Mouse (Mus musculus) ES-Bruce4 (cell line): ENCODE data around the gene Hoxd13.

ENCODE experiments used
- CTCF ChIP-seq: IDR thresholded peaks from one replicate; pipeline ENCODE4 v1.8.1; 2011; ENCODE audit warnings: low read depth, low read length
- EP300 ChIP-seq: IDR thresholded peaks from 2 replicates; pipeline ENCODE4 v1.6.1; 2011; ENCODE audit warnings: low read depth, low read length; ENCODE audit not compliant: insufficient read depth
- POLR2A ChIP-seq: IDR thresholded peaks from one replicate; pipeline ENCODE4 v1.8.1; 2011; ENCODE audit warnings: low read length; ENCODE audit not compliant: insufficient read depth

DNA sequence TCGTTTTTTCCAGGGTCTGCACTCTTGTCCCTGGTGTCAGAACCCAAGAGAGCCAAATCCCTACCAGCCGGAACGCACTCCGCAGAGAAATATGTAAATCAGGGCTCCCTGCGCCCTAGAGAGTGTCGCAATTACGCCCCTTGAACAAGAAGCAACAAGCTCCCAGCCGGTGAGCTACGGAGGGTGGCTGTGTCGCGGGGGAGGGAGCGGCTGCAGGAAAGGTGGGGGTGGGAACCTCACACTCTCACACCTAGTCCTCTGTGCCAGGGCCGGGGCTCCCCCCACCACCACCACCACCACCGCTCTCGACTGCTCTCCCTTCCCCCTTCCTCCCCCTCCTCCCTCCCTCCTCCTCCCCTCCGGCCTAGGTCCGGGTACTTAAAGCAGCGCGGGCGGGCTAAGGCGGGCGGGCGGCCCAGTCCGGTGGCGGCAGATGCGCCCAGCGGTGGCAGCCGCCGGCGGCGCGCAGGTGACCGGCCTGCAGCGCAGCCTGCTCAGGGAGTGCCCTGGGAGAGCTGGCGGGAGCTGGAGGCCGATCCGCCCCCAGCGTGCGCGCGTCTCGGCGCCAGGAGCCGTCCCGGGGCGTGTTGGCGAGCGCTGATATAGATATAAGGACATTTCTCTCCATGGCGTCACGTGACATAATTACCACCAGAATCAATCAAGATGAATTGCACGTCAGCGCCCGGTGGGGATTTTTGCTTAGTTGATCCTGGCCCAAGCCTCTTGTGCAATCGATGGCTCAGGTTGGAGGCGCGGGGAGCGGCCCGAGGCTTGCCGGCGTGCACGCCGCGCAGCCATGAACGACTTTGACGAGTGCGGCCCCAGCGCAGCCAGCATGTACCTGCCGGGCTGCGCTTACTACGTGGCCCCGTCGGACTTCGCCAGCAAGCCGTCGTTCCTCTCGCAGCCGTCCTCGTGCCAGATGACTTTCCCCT lies 13.8 kb downstream of the Hoxd13 start:
- TF ChIP-seq POLR2A (no peak), EP300 (peak; percentile 55; the same call in 1 of the 2 replicates), CTCF (no peak)
